Mouse (Mus musculus) inflammation-experienced regulatory T-cells, adult 6 months (primary cell): ENCODE data around the gene Gm21883. TPM values are rescaled to one million over a fixed set of nuclear protein-coding genes. Genes with fewer than 3 reads are reported as not detected.
"Not testable (repeated sequence)": the region's sequence is repeated elsewhere in the genome, so short reads cannot be mapped to it uniquely, and the experiment has no call there.

Source experiments
- ATAC-seq: one replicate; pipeline ENCODE4 v1.8.0; 2017
- polyA plus RNA-seq, 3 experiments: library from polyadenylated mRNA; unstranded; fragments of 100-300 nt; shearing (Covaris generic); gene quantifications; one replicate each; pipeline ENCODE4 v1.2.1; 2017

Gm21883 gene
- not detected for polyA plus RNA-seq

DNA sequence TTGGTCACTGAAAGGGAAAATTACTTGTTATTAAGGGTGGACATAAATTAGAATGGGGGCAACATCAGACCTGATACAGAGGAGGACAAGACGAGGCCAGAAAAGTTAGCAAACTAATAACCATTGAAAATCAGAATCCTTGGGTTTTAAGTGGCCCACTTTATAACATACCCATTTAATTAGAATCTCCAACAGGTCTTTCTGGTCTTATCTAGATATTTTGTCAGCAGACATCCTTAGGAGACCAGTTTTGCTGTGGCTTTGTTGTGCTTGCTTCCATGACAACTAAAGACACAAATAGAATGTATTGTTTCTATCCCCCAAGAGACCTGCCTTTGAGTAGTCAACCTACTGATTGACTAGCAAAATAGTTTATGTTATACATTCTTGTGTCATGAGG lies at the start of gene Gm21883:
Gene Gm21883 (minus strand): TSS at position 101 of the 400 bp plus-strand sequence.
- not testable (repeated sequence) for ATAC-seq

DNA sequence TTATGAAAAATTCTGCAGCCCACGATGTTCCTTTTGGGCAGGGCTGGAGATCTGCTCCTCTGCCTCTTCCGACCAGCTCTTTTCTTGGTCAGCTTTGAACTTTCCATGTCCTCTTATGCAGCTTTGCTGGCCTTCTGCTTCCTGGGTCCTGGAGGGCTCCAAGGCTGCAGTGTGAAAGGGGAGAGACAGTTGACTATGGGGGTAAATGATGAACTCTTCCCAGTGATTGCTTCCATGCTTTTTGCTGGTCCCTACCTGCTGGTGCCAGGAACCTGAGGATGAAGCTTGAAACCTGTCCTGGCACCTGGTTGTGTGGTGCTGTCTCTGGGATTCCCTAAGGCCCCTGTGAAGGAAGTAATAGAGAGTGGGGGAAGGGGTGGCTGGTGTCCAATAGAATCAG lies 44.7 kb upstream of the Gm21883 start, which contains the start of gene Spin2e:
Gene Spin2e (minus strand): TSS at position 101 of the 400 bp plus-strand sequence.
- not testable (repeated sequence) for ATAC-seq

Other genes with a start within 250 kb of the Gm21883 start
- not detected for gene Btbd35f26, start 237.8 kb downstream of the Gm21883 start, polyA plus RNA-seq
- not detected for gene Btbd35f19, start 190.4 kb downstream of the Gm21883 start, polyA plus RNA-seq
- gene Spin2e, start 44.6 kb upstream of the Gm21883 start, polyA plus RNA-seq: not detected
- not detected for gene Btbd35f25, start 142.9 kb upstream of the Gm21883 start, polyA plus RNA-seq